Mouse (Mus musculus) stomach, postnatal 0 days (tissue): Measurements from ENCODE around the gene Rnf41.

Experiments
- CTCF ChIP-seq: IDR thresholded peaks from 2 replicates; pipeline ENCODE4 v1.5.1; 2016; ENCODE audit warnings: antibody characterized with exemption, low read depth, mild to moderate bottlenecking, moderate library complexity
- EP300 ChIP-seq: optimal IDR thresholded peaks from 2 replicates; pipeline ENCODE3; 2016; ENCODE audit warnings: antibody characterized with exemption

GRCm38 (mm10) chr10:128396716-128397264 is 14.7 kb upstream of the Rnf41 start:
- TF ChIP-seq CTCF (no peak), EP300 (no peak)
